ENCODE assay signal across 8 mouse cellular contexts in the genomic region with DNA sequence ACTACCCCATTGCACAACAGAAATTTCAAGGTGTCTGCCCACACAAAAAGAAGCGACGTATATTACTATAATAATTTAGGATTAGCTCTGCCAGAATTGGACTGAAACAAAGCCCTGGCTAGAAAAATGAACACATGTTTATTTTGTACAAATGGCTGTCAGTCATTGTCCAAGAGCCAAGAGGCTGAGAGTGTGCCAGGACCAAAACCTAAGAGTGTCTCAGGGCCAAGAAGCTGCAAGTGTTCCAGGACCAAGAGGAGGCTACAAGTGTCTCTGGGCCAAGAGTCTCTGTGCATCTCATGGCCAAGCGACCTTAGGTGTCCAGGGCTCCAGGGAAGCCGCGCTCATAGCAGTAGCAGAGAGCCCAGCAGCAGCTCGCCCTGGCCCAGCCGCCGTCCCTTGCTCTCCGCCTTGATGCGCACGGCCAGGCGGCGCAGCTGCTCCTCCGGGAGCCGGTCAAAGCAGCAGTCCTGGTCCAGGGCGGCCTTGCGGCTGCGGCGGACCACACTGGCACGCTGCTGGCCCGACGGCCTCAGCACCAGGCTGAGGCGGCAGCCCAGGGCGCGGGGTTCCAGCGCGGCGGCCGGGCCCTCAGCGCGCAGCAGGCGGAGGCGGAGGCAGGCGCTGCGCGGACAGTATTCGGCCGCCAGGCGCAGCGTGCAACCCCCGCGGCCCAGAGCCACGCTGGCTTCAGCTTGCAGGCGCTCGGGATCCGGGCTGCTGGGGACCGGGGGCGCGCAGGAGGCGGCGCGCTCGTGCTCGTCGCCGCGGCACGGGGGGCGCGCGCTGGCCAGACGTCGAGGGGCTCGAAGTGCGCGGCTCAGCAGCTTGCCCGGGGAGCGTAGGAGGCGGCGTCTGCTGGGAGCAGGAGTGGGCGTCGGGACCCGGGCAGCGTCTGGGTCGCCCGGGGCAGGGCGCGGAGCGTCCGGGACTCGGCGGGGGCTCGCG. TPM values are rescaled to one million over a fixed set of nuclear protein-coding genes. Genes with fewer than 3 reads are reported as not detected.
DNase-seq lines count a peak whose midpoint lies in the region; ATAC-seq lines count a peak whose summit lies in the region.

No protein-coding gene starts in this region.

- no peaks in the 10 kb centered on the region for H3K36me3 ChIP-seq in forebrain, embryonic 15.5 days
- no peaks in the 10 kb centered on the region for H3K36me3 ChIP-seq in hindbrain, embryonic 12.5 days
- no peaks in the 10 kb centered on the region for H3K36me3 ChIP-seq in limb, embryonic 11.5 days (ENCODE audit: control insufficient read depth, insufficient read depth, low read length)
- no peaks in the 10 kb centered on the region for H3K36me3 ChIP-seq in midbrain, embryonic 14.5 days (ENCODE audit: control insufficient read depth, insufficient read depth, low read length)

- peak overlapping the region; percentile 40 for H3K9ac ChIP-seq in forebrain, embryonic 15.5 days (replicated peaks)
- peak overlapping the region; percentile 58 for H3K9ac ChIP-seq in hindbrain, embryonic 12.5 days
- H3K9ac ChIP-seq in limb, embryonic 11.5 days (ENCODE audit: low read length), result peak overlapping the region; percentile 45
- H3K9ac ChIP-seq in midbrain, embryonic 14.5 days (replicated peaks; ENCODE audit: low read length), result peak overlapping the region; percentile 43

- peaks cover 23% of the 10 kb centered on the region for H3K4me1 ChIP-seq in forebrain, embryonic 15.5 days
- H3K4me1 ChIP-seq in hindbrain, embryonic 12.5 days, result peaks cover 18% of the 10 kb centered on the region
- 0 out of 2 replicates have a peak, but pooled peaks cover 9% of the 10 kb centered on the region for H3K4me1 ChIP-seq in limb, embryonic 11.5 days (ENCODE audit: control insufficient read depth, insufficient read depth, low read length)
- no peaks in the 10 kb centered on the region for H3K4me1 ChIP-seq in midbrain, embryonic 14.5 days (ENCODE audit: control insufficient read depth, insufficient read depth, low read length)

- peak; percentile 78 for ATAC-seq in forebrain, embryonic 15.5 days (replicated peaks)
- ATAC-seq in hindbrain, embryonic 12.5 days (ENCODE audit: low FRiP score), result peak; percentile 84
- peak; percentile 81 for ATAC-seq in limb, embryonic 11.5 days (ENCODE audit: insufficient number of reproducible peaks, low FRiP score, low TSS enrichment, low read depth)
- ATAC-seq in midbrain, embryonic 14.5 days (ENCODE audit: low FRiP score, low TSS enrichment), result peak; percentile 73; the same call in 1 of the 2 replicates

- H3K27ac ChIP-seq in forebrain, embryonic 15.5 days (replicated peaks), result no peak overlapping the region
- H3K27ac ChIP-seq in hindbrain, embryonic 12.5 days, result peak overlapping the region; percentile 30; the same call in 1 of the 2 replicates
- no peak overlapping the region for H3K27ac ChIP-seq in limb, embryonic 11.5 days (replicated peaks; ENCODE audit: low read depth, low read length)
- 0 out of 2 replicates have a peak overlapping the region, but pooled peaks have one; percentile 43 for H3K27ac ChIP-seq in midbrain, embryonic 14.5 days (replicated peaks; ENCODE audit: low read depth, low read length)

- peaks cover 55% of the 10 kb centered on the region for H3K27me3 ChIP-seq in forebrain, embryonic 15.5 days
- peaks cover 52% of the 10 kb centered on the region for H3K27me3 ChIP-seq in hindbrain, embryonic 12.5 days
- peaks cover 24% of the 10 kb centered on the region for H3K27me3 ChIP-seq in limb, embryonic 11.5 days (ENCODE audit: control insufficient read depth, insufficient read depth, low read length)
- H3K27me3 ChIP-seq in midbrain, embryonic 14.5 days (ENCODE audit: control insufficient read depth, insufficient read depth, low read length), result peaks cover 46% of the 10 kb centered on the region

- 2% methylated on average over 78 of the region's 84 CpGs for WGBS in forebrain, embryonic 15.5 days
- 2% methylated on average over 67 of the region's 84 CpGs for WGBS in hindbrain, embryonic 12.5 days
- WGBS in limb, embryonic 11.5 days, result 3% methylated on average over 65 of the region's 84 CpGs
- WGBS in midbrain, embryonic 14.5 days, result 2% methylated on average over 74 of the region's 84 CpGs

- H3K4me3 ChIP-seq in forebrain, embryonic 15.5 days, result peak overlapping the region; percentile 63
- H3K4me3 ChIP-seq in hindbrain, embryonic 12.5 days, result peak overlapping the region; percentile 54
- peak overlapping the region; percentile 51 for H3K4me3 ChIP-seq in limb, embryonic 11.5 days (ENCODE audit: low read depth, low read length)
- H3K4me3 ChIP-seq in midbrain, embryonic 14.5 days (replicated peaks; ENCODE audit: low read depth, low read length), result peak overlapping the region; percentile 51

- intact Hi-C loops in heart, postnatal 25 days (cut with DNase I), result no loop called here

- H3K9me3 ChIP-seq in forebrain, embryonic 15.5 days, result no peaks in the 10 kb centered on the region
- no peaks in the 10 kb centered on the region for H3K9me3 ChIP-seq in hindbrain, embryonic 12.5 days (replicated peaks)
- H3K9me3 ChIP-seq in limb, embryonic 11.5 days (ENCODE audit: control insufficient read depth, low read length), result no peaks in the 10 kb centered on the region
- H3K9me3 ChIP-seq in midbrain, embryonic 14.5 days (ENCODE audit: control insufficient read depth, low read length), result no peaks in the 10 kb centered on the region

- peak overlapping the region; percentile 88 for H3K4me2 ChIP-seq in forebrain, embryonic 15.5 days (replicated peaks)
- peak overlapping the region; percentile 78 for H3K4me2 ChIP-seq in hindbrain, embryonic 12.5 days (replicated peaks)
- H3K4me2 ChIP-seq in limb, embryonic 11.5 days (ENCODE audit: low read depth, severe bottlenecking), result peak overlapping the region; percentile 91
- peak overlapping the region; percentile 69 for H3K4me2 ChIP-seq in midbrain, embryonic 14.5 days (ENCODE audit: low read length)

- DNase-seq in heart, adult 11 months, result peak; percentile 92
- DNase-seq in heart, postnatal 25 days (ENCODE audit: low spot score), result no peak
- peak; percentile 45 to 75 for DNase-seq in cerebellum, adult 18-20 months
- peak; percentile 79 for DNase-seq in limb, embryonic 11.5 days (ENCODE audit: low spot score)
- DNase-seq in midbrain, embryonic 14.5 days, result peak; percentile 78
- peak; percentile 68 for DNase-seq in testis, postnatal 14 days (ENCODE audit: low spot score)

RNA-seq across cellular contexts. Expression of gene C2cd4a, which starts 1.4 kb away (rescaled TPM):
- not detected for total RNA-seq in heart, postnatal 25 days (2021)
- 0.11 and 0.18 TPM in 2 replicates for polyA plus RNA-seq in forebrain, embryonic 15.5 days (2015; fragmentation: Nextera tagmentation; extraction: Ambion mirVana)
- 0.38 TPM in 1 of 2 replicates, not detected in the other for polyA plus RNA-seq in hindbrain, embryonic 12.5 days (2016; fragmentation: Nextera tagmentation; extraction: Ambion mirVana)
- 0.11 and 0.23 TPM in 2 replicates for polyA plus RNA-seq in limb, embryonic 11.5 days (2014; fragmentation: Nextera tagmentation; extraction: Ambion mirVana)
- 0.42 and 0.61 TPM in 2 replicates for polyA plus RNA-seq in midbrain, embryonic 14.5 days (2014; fragmentation: Nextera tagmentation; extraction: Ambion mirVana)

RNA-seq across cellular contexts. Expression of gene Vps13c, which starts 9.5 kb away (rescaled TPM):
- 10 to 100 TPM; 39.9 to 44.4 TPM for total RNA-seq in heart, postnatal 25 days (2021)
- 7.4 and 7.8 TPM in 2 replicates for polyA plus RNA-seq in forebrain, embryonic 15.5 days (2015; fragmentation: Nextera tagmentation; extraction: Ambion mirVana)
- 9.1 and 9.3 TPM in 2 replicates for polyA plus RNA-seq in hindbrain, embryonic 12.5 days (2016; fragmentation: Nextera tagmentation; extraction: Ambion mirVana)
- 3.1 and 4.6 TPM in 2 replicates for polyA plus RNA-seq in limb, embryonic 11.5 days (2014; fragmentation: Nextera tagmentation; extraction: Ambion mirVana)
- polyA plus RNA-seq in midbrain, embryonic 14.5 days (2014; fragmentation: Nextera tagmentation; extraction: Ambion mirVana), result 16.6 and 17.1 TPM in 2 replicates

Comparison
In these comparisons a context has a peak if more than half of its experiments do, and no peak if none do; other contexts are left out.
1. H3K27ac ChIP-seq: peak in hindbrain, embryonic 12.5 days (single experiment) and midbrain, embryonic 14.5 days (single experiment); none in forebrain, embryonic 15.5 days (single experiment) and limb, embryonic 11.5 days (single experiment).
2. Peak in every context shown above with its lines, with median percentiles within 50 percentile points of each other: ATAC-seq, H3K4me2 ChIP-seq, H3K4me3 ChIP-seq and H3K9ac ChIP-seq.